Mouse (Mus musculus) telencephalon, adult 2 months (tissue): ENCODE results near the gene Tmem26.
A peak's percentile ranks its signal among the peaks of the same experiment; 100 is the strongest.
"Not testable (repeated sequence)": the region's sequence is repeated elsewhere in the genome, so short reads cannot be mapped to it uniquely, and the experiment has no call there.

ENCODE experiments used
- DNase-seq: peaks from one replicate; pipeline ENCODE4 v3.0.0-alpha.2; 2011; ENCODE audit warnings: low read depth, low spot score

The Tmem26 gene

GRCm38 (mm10) chr10:68723568-68724360 is at the start of gene Tmem26:
TSS of gene Tmem26 (plus strand) at chr10:68723646.
- DNase-seq: no peak

DNA sequence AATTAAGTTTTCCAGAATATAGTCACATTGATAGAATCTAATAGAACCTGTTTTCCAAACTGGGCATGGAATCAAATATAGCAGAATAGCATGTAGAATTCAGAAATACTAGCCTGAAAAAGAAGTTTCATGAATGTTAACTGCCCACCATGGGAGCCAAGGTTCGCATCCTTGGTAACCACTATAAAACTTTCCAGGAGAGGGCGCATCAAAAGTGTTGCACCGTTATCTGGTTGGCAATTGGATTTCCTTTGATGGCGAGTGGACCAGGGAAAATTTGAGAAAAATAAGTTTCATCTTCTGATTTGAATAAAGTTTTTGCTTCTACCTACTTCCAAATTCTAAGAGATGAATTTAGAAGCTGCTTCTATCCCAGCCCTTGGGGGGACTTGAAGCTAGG is 44.8 kb upstream of the Tmem26 start:
- no peak for DNase-seq

DNA sequence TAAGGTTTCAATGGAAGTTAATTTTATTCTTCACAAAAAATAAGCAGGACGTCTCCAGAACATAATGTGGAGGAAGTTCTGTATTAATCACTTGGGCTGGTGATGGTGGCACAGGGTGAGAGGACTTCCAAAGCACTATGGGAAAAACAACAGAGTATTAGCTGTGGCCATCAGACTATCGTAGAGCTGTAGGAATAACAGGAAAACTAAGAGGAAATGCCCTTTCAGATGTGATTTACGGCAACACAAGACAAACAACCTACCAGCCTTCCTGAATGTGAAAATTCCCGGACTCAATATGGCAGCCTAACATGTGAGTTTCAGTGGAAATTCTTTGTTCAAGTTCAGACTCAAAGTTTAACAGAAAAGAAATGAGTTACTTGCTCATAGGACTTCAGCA is 42.2 kb upstream of the Tmem26 start:
- no peak for DNase-seq

GRCm38 (mm10) chr10:68685510-68685909 is 37.9 kb upstream of the Tmem26 start:
- no peak for DNase-seq

DNA sequence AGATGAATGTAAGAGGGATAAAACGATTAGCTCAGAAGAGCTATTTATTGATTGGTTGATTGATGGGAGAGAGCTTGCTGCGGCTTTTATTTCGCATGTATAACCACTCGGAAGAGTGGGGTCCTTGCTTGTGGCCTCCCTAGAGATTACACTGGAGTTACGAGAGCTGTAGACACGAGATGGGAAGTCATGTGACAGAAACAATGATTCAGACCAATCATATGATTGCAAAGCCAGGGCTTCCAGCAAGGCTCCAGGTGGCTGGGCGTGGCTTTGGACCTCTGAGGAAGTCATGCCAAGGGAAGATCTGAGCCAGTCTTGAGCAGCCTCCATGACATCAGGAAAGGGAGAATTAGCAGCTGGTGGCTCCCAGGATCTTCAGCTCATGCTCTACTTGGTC is 32.3 kb upstream of the Tmem26 start:
- no peak for DNase-seq

GRCm38 (mm10) chr10:68692401-68692800 is 31.0 kb upstream of the Tmem26 start:
- no peak for DNase-seq

DNA sequence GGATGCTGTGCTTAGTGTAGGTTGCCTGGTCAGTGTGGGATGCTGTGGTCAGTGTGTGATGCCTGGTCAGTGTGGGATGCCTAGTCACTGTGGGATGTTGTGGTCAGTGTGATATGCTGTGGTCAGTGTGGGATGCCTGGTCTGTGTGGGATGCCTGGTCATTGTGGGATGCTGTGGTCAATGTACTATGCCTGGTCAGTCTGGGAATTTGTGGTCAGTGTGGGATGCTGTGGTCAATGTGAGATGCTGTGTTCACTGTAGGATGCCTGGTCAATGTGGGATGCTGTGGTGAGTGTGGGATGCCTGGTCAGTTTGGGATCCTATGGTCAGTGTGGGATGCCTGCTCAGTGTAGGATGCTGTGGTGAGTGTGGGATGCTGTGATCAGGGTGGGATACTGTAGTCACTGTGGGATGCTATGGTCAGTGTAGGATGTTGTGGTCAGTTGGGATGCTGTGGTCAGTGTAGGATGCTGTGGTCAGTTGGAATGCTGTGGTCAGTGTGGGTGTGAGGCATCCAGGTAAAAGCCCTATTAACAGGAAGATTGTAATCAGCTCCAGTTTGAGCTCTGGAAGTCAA is 27.6 kb upstream of the Tmem26 start:
- no peak for DNase-seq

DNA sequence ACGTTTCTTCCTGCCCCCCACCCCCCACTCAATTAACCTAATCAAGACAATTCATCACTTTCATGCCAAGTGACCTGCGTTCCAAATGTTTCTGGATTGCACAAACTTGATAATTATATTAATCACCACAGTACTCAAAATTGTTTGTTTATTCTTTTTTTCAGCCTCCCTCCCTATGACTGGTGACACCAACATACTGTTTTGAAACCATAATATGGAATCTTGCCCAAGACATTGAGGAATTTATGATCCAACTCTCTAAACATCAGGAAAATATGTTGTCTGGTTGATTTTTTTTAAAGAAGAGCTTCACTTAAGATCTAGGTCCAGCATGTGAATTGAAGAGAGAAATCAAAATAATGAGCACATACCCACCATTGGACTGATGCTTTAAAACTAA is 19.2 kb upstream of the Tmem26 start:
- no peak for DNase-seq

DNA sequence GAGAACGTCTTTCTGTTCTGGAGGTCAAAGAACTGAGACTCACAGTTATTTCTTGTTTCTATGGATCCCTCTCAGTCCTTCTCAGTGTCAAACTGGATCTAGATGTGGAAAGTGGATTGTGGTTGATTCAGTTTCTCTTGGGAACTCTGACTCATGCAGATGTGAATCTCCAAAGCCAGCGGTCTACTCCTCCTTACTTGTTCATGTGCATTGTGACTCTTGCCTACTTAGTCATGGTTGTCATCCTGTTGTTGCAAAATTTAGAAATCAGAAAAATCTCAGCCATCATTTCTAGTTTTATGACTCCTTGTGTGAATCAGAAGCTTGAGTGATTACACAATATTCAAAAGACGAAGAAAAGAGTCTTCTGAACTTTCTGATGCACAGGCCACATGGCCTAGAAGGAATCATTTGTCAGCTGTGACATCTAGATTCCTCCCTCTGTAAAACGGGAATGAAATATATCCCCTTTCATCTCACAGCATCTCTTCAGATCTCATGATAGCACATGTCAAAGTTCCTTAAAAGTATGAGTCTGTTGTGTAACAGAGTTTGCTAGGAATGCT is 17.9 kb upstream of the Tmem26 start:
- no peak for DNase-seq

DNA sequence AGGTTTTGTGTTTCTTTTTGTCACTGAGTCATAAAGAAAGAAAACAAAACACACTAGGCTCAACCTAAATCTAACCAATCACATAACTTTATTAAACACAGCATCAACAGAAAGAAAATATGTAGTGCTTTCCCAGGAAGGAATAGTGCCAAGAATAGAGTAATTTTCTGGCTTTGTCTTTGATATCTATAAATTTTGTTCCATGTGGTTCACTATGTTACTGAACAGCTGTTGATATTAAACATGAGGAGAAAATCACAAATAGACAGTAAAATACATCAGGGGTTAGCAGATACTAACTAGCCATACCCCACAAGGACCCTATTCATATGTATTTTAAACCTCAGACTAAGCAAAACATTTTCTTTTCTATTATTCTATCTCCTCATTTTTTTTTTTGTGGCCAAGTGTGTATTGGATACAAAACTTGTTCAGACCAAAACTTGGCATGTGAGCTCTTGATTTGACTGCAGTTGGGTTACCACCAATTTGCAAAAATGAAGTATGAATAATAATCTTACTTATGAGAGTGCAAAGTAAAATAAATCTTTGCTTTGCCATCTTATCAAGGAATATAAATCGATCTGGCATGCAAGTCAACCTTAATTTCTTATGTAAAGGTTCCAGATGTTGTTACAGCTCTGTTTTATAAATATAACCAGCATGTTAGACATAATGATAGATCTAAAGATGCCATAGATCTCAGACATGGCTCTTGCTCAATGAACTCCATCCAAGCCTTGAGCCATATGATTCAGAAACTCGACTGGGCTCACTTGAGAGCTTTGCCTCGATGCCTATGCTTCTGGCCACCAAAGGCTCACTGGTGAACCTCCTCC is 16.2 kb upstream of the Tmem26 start:
- DNase-seq: peak; percentile 10

DNA sequence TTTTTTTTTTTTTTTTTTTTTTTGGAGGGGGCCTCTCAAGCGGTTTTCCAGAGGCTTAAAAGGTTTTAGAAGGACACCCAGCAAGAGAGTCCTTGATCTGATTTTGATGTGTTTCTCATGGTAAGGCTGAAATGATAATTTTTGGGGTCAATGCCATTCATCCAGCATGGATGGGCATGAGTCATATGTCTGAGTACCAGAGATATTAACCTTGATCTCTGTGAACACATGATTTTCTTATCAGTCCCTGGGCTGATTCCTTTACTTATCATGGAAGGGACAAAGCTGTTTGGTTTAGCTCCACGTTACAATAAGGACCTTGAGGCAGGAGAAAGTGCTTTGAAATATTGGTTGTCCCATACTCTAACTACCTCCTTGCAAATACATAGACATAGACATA is 10.5 kb upstream of the Tmem26 start:
- DNase-seq: no peak

DNA sequence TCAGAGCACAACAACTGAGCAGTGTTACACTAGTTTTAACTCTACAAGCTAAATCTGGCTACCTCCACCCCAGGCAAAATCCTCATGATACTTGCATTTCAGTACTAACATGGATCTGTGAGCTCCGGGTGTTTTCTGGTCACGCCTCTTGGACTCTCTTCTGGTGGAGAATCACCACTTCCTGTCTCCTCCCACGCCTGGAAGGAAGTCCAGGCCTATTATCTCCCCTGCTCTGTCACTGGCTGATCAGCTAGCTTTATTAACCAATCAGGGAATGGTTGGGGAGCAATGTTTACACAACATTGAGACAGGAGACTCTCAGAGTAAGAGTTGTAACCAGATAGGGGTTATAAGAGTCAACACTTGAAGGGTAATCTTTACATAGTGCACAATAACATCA is 9.1 kb upstream of the Tmem26 start:
- no peak for DNase-seq

- no peak for DNase-seq
Measured at GRCm38 (mm10) chr10:68715396-68715795, 8.1 kb upstream of the Tmem26 start.

DNA sequence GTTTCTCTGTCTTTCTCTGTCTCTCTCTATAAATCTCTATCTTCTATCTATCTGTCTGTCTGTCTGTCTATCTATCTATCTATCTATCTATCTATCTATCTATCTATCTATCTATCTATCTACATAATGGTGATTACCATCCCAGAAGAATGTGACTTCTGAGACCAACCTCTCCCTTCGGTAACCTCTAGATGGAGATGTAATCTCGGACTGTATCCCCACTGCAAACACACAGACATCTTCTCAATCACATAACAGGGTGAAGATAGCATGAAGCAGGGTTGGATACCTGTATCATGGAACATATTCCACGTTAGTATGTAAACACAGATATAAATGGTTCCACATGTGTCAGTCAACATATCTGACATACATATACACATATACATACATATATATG is 5.1 kb upstream of the Tmem26 start:
- no peak for DNase-seq

DNA sequence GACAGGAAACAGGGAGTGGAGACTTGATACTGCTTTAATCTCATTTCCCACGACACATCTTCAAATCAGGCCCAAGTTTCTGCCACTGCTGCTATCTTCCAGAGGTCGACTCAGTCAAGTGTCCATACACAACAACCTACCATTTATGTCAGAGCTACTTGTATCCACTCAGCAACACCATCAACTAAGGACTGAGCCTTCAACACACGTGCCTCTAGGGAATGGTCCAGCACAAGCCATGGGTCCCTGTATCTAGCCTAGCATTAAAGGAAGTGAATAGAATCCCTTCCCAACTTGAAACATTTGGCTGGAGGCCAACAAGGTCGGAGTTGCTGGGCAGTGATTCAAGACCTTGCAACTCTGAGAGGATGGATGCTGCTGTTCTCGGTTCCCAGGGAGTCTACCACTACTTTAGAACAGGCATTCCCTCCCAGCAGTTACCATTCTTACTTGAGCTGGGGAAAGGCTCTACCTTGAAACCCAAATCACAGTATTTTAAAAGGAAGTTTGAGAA is 2.5 kb upstream of the Tmem26 start:
- DNase-seq: no peak

DNA sequence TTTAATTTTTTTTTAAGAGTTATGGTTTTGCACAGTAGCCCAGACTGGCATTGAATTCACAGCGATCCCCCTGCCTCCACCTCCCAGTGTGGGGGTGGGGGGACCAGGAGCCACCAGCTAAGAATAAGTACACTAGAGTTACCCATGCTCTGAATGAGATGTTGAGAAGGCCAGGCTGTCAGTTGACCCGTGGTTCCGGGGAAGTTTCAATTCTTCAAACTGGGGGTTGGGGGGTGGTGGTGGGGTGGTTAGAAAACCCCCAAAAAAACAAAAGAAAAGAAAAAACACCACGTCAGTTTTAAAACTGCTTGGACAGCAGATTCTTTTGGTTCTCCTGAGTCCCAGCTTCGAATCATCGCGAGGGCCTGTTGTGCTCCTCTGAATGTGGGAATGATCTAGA is 431 bp upstream of the Tmem26 start:
- DNase-seq: no peak

DNA sequence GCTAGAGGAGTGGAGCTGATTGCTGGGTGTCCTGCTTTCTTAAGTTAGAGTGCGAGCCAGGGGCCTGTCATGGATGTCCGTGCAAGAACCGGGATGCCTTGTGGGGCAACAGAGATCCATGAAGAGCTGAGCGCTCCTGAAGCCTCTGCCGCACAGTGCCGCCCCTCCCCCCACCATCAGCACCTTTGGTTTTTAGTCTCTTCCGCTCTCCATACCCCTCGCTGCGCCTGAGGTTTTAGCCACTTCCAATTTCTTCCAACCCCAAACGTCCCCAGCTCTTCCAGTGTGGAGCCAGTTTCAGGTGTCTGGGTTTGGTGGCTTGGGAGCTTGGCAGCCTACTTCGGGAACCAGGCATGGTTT is 895 bp downstream of the Tmem26 start:
- DNase-seq: no peak

- DNase-seq: no peak
Measured at GRCm38 (mm10) chr10:68727464-68727863, 4.0 kb downstream of the Tmem26 start.

DNA sequence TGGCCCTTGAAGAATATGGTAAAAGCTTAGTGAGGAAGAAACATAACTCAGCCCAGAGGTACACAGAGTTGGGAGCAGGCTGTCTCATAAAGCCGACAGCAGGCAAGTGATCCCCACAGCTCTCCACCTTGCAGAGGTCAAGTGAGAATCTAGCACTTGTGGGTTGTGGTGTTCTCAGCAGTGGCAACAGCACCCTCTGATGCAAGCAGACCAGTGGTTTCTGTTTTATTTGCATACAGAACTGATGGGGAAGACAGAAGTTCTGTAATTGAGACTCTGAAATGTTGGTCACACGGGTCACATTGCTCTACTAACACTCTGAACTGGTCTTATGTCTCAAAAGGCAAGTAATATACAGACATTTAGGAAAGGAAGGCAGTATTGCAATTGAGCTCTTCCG is 12.2 kb downstream of the Tmem26 start:
- DNase-seq: no peak

DNA sequence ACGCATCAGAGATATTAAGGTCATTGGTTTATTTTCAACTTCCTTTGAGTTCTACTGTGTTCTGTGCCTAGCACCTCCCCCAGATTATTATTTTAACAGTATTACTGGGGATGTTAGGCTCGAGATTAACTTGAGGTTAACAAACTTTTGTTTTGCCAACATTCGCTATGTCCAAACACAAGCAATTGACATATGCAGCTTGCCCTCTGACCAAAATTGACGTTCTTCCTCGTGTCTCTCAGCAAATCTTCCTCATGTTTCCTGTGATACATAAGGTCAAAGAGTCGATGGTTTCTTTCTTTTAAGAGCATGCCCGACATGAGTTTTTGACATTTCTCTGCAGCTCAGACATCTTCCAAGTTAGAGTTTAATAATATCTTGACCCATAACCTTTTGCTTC is 13.9 kb downstream of the Tmem26 start:
- DNase-seq: no peak

DNA sequence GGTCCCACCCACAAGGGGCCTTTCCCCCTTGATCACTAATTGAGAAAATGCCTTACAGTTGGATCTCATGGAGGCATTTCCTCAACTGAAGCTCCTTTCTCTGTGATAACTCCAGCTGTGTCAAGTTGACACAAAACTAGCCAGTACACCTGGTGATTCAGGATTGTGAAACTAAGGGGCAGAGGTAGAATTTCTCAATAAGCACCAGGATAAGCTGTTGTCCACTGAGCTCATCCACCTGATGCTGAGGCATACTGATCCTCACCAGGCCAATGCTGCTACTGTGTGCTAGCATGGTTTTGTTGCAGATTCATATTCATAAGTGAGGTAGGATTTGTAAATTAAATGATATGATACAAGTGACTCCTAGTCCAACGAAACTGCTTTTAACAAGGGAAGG is 15.5 kb downstream of the Tmem26 start:
- not testable (repeated sequence) for DNase-seq

- DNase-seq: no peak
Measured at GRCm38 (mm10) chr10:68740251-68740650, 16.8 kb downstream of the Tmem26 start.
